Mouse (Mus musculus) hindbrain, embryonic 15.5 days (tissue): ENCODE measurements around the gene Ddt. TPM values are rescaled to one million over a fixed set of nuclear protein-coding genes. Genes with fewer than 3 reads are reported as not detected.
A peak's percentile ranks its signal among the peaks of the same experiment; 100 is the strongest.

Experiments used
- ATAC-seq: fragments of 200-750 bp; cut with Nextera tagmentation; 2 replicates; pipeline ENCODE4 v1.8.0; 2017; ENCODE audit warnings: low read depth, moderate number of reproducible peaks, moderate TSS enrichment; ENCODE audit not compliant: low FRiP score
- H3K27ac ChIP-seq: fragments of 300-500 bp; sonication (generic); replicated peaks from 2 replicates; pipeline ENCODE4 v1.5.1; 2015; ENCODE audit warnings: mild to moderate bottlenecking, inconsistent platforms
- H3K27me3 ChIP-seq: fragments of 300-500 bp; sonication (generic); 2 replicates; pipeline ENCODE4 v1.6.1; 2015; ENCODE audit warnings: control low read depth, inconsistent platforms
- H3K36me3 ChIP-seq: fragments of 300-500 bp; sonication (generic); 2 replicates; pipeline ENCODE4 v1.6.1; 2015; ENCODE audit warnings: control low read depth, inconsistent platforms
- H3K4me1 ChIP-seq: fragments of 300-500 bp; sonication (generic); replicated peaks from 2 replicates; pipeline ENCODE4 v1.6.1; 2015; ENCODE audit warnings: control low read depth, inconsistent platforms
- H3K4me2 ChIP-seq: fragments of 300-500 bp; sonication (generic); 2 replicates; pipeline ENCODE4 v1.6.1; 2015; ENCODE audit warnings: moderate library complexity, mild to moderate bottlenecking, inconsistent platforms
- H3K4me3 ChIP-seq: fragments of 300-500 bp; sonication (generic); 2 replicates; pipeline ENCODE4 v1.5.1; 2015; ENCODE audit warnings: mild to moderate bottlenecking, inconsistent platforms
- H3K9ac ChIP-seq: fragments of 300-500 bp; sonication (generic); 2 replicates; pipeline ENCODE4 v1.6.1; 2015; ENCODE audit warnings: inconsistent platforms
- H3K9me3 ChIP-seq: fragments of 300-500 bp; sonication (generic); 2 replicates; pipeline ENCODE4 v1.6.1; 2016; ENCODE audit warnings: control low read depth, inconsistent platforms
- WGBS: fragments of 180-500 bp; shearing (Covaris S2); methylation state at CpG from one replicate; pipeline ENCODE4 v1.1.7; 2015; 5-methylcytosine and 5-hydroxymethylcytosine counted together
- polyA plus RNA-seq: library from polyadenylated mRNA; unstranded; fragments of >200 nt; fragmentation: Nextera tagmentation; extraction: Ambion mirVana; gene quantifications from 2 replicates; pipeline ENCODE4 v1.2.1, GENCODE M21; 2015

The Ddt gene
- 77.1 and 80.5 TPM in 2 replicates for polyA plus RNA-seq

DNA sequence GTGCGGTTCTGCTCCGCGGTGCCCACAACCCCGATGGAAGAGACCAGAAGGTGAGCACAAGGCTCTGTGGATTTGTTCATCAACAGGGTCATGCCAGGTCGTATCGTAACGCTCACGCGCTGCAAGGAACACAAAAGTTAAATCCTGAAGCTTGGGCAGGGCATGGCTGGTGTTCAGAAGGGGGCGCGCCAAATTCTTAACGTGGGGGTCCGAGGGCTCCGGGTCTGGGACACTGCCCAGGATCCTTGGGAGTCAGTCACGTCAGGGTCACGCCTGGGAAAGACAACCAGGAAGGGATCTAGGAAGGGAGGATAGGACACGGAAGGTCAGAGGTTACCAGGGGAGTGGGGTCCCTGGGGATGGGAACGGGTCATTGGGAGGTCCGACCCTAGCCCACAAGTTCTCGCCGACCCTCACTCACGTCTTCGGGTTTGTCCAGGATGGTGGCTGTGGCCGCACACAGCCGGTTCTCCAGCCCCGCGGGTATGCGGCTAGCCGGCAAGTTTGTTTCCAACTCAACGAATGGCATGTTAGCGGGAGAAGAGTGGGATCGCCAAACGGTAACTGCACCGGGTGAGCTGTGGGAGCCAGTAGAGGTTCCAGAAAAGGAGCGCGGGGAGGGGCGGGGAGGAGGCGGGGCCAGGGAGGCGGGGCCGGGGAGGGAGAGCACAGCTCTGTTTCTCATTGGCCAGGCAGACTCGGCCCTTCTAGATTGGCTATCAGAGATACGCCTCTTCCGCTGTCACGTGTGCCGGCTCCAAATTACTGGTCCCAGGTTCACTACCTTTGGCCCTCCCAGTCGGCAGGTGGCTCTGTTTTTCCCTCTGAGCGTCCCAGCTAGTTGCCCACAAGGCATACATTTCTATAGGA is at the start of gene Ddt:
Ddt (minus strand) TSS at position 620 of the 870 bp plus-strand sequence.
- Histone ChIP-seq H3K27ac (no peak within 1 kb of the TSS; the same call in 1 of the 2 replicates), H3K9me3 (no peaks in the 10 kb centered on the region), H3K4me3 (peak within 1 kb of the TSS; percentile 66), H3K9ac (peak within 1 kb of the TSS; percentile 59), H3K4me2 (peak within 1 kb of the TSS; percentile 98), H3K36me3 (no peaks in the 10 kb centered on the region), H3K27me3 (peaks cover 8% of the 10 kb centered on the region; the same call in 1 of the 2 replicates), H3K4me1 (peaks cover 9% of the 10 kb centered on the region)
- WGBS: under 1% methylated on average over 47 of the region's 47 CpGs
- ATAC-seq: peak; percentile 97

DNA sequence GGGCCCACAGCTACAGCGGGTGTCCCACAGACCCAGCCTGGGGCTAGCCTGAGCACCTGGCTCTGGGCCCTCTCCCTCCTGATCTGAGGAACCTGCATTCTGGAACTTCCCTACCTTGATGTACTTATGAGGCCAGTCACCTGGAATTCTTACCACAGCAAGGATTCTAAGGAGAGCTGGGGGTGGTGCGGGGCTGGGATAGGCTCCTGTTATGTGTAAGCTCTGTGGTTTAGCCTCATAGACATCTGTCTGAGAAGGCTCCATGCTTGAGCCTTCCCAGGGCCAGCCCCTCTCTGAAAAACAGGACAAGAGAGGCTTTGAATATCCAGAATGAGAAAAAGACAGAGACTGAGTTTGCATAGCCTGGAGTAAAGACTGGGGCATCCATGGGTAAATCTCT is 49.2 kb upstream of the Ddt start, which contains the start of gene Gstt4:
Gstt4 (minus strand) TSS at position 101 of the 400 bp plus-strand sequence.
- H3K27me3 ChIP-seq: no peaks in the 10 kb centered on the region
- WGBS: 93% methylated on average over 2 of the region's 2 CpGs
- H3K9me3 ChIP-seq: no peaks in the 10 kb centered on the region
- H3K36me3 ChIP-seq: no peaks in the 10 kb centered on the region
- no peak for ATAC-seq
- no peak within 1 kb of the TSS for H3K9ac ChIP-seq
- no peak within 1 kb of the TSS for H3K27ac ChIP-seq
- H3K4me3 ChIP-seq: no peak within 1 kb of the TSS
- no peak within 1 kb of the TSS for H3K4me2 ChIP-seq
- H3K4me1 ChIP-seq: no peaks in the 10 kb centered on the region

DNA sequence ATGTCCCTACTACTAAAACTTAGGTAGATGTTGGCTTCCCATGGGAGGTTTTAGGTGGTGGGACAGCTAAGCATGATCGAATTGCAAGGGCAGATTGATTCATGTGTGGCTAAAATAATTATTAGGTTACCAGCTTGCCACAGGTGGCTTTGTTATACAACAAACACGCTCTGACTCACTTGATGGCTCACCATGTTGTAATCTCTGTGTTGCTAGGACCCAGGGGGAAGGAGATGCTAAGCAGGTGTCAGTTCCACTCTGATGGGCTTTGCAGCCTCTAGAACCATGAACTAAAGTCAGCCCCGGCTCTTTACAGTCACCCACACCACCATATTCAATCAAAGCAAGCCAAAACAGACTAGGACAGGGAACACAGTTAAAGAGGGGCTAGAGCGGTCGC is 46.7 kb upstream of the Ddt start:
- WGBS: 93% methylated on average over 5 of the region's 5 CpGs
- H3K27ac ChIP-seq: no peak overlapping the region
- no peak overlapping the region for H3K9ac ChIP-seq

DNA sequence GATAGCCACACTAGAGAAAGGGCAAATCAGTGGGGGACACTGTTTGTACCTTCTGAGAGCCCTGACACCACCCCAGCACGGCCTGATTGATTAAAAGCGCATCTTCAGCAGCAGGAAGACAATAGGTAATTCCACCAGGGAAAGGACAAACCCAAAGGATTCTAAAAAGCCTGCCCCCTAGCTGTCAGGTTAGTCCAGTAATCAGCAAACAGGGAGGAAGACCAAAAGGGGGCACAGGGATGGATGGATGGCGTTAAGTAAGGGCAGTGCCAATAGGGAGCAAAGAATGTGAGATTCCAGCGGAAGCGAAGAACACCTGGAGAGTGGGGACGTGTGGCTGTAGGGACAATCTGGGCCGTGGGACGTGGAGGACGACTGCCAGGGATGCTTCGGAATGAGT is 45.4 kb upstream of the Ddt start:
- no peak for ATAC-seq
- Histone ChIP-seq H3K4me1 (no peaks in the 10 kb centered on the region), H3K27ac (no peak overlapping the region), H3K9ac (no peak overlapping the region), H3K36me3 (no peaks in the 10 kb centered on the region), H3K4me2 (no peak overlapping the region), H3K9me3 (no peaks in the 10 kb centered on the region), H3K27me3 (no peaks in the 10 kb centered on the region), H3K4me3 (no peak overlapping the region)
- WGBS: 64% methylated on average over 10 of the region's 10 CpGs

More for the DNA sequence above, 46.7 kb upstream of the Ddt start:
- no peak for ATAC-seq
- Histone ChIP-seq H3K4me1 (no peaks in the 10 kb centered on the region), H3K27me3 (no peaks in the 10 kb centered on the region), H3K36me3 (no peaks in the 10 kb centered on the region), H3K4me3 (no peak overlapping the region), H3K4me2 (no peak overlapping the region), H3K9me3 (no peaks in the 10 kb centered on the region)

DNA sequence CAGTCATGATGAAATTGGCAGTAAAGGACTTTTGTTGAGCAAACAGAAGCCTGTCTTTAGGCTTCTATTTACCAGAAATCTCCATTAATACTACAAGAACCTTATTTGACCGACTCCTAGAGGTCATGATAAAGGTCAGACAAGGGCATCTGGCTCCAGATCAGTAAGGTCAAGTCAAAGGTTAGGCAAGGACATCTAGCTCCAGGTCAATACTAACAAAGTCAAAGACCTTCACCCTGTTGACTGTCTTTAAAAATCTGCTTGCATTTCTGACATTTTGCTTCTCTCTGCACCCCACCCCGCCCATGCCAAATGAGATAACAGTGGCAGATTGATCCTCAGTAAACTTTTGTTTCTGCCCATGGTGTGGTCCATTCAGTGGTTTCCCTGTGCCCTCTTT is 31.0 kb upstream of the Ddt start:
- no peak for ATAC-seq
- 75% methylated on average over 2 of the region's 2 CpGs for WGBS

DNA sequence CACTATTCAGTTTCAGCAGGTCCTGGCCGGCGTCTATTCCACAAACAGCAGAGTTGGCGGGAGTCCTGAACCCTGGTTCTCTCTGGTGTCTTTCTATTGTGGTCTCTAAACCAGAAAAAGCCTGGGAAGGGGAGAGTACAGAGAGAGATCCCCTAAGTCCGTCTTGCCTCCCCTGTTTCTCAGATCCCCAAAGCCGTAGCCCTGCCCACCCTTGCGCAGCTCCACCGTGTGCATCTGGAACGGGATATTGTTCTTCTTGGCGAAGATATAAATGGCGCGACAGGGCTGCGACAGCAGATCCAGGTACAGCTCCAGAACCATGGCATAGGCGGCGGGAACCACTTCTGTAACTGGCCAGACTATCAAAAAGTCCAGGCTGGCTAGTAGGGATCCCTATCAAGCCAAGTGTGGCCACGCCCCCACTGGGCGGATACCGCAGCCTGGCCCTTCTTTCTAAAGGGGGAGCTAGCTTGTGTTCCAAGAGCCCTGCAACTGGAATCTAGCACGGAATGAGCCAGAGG is 25.0 kb upstream of the Ddt start, which contains the start of gene Gstt1:
Gstt1 (minus strand) TSS at position 409 of the 521 bp plus-strand sequence.
- peak; percentile 32 for ATAC-seq
- Histone ChIP-seq H3K9me3 (no peaks in the 10 kb centered on the region), H3K4me1 (peaks cover 16% of the 10 kb centered on the region), H3K4me2 (peak within 1 kb of the TSS; percentile 73), H3K27me3 (peaks cover 7% of the 10 kb centered on the region; the same call in 1 of the 2 replicates), H3K9ac (peak within 1 kb of the TSS; percentile 31), H3K27ac (0 out of 2 replicates have a peak within 1 kb of the TSS, but pooled peaks have one; percentile 7), H3K36me3 (no peaks in the 10 kb centered on the region), H3K4me3 (peak within 1 kb of the TSS; percentile 40)
- WGBS: 3% methylated on average over 18 of the region's 18 CpGs

More for the DNA sequence above, 31.0 kb upstream of the Ddt start:
- Histone ChIP-seq H3K4me3 (no peak overlapping the region), H3K9ac (no peak overlapping the region), H3K9me3 (no peaks in the 10 kb centered on the region), H3K27ac (no peak overlapping the region), H3K27me3 (no peaks in the 10 kb centered on the region), H3K4me1 (no peaks in the 10 kb centered on the region), H3K4me2 (no peak overlapping the region), H3K36me3 (no peaks in the 10 kb centered on the region)

DNA sequence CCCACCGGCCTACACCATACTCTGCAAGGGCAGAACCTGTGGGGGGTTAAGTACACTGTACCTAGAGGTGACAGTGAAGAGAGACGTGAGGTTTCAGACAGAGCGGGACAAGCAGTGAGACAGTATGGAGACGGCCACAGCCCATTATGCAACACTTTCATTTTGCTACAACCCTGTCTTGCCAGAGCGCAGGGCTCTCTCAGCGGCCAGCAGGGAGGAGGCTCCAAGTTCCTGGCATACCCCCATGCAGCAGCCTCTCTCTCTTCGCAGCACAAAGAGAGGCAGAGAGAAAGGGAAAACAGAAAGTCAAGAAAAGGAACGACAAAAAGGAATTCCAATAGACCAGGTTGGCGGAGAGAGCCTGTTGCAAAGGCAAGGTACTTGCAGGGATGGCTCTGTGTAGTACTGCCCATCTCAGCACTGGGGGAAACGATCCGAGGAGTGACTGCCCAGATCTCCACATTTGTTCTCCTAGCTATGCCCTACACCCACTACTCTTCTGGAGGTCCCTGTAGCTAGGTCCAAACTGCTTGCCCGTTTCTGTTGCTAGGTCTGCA is 24.5 kb upstream of the Ddt start:
- Histone ChIP-seq H3K9ac (peak overlapping the region; percentile 31), H3K4me2 (peak overlapping the region; percentile 73), H3K4me1 (peaks cover 16% of the 10 kb centered on the region), H3K27ac (0 out of 2 replicates have a peak overlapping the region, but pooled peaks have one; percentile 7), H3K9me3 (no peaks in the 10 kb centered on the region), H3K27me3 (peaks cover 7% of the 10 kb centered on the region; the same call in 1 of the 2 replicates), H3K4me3 (peak overlapping the region; percentile 40), H3K36me3 (no peaks in the 10 kb centered on the region)
- ATAC-seq: peak; percentile 52
- under 1% methylated on average over 12 of the region's 12 CpGs for WGBS

DNA sequence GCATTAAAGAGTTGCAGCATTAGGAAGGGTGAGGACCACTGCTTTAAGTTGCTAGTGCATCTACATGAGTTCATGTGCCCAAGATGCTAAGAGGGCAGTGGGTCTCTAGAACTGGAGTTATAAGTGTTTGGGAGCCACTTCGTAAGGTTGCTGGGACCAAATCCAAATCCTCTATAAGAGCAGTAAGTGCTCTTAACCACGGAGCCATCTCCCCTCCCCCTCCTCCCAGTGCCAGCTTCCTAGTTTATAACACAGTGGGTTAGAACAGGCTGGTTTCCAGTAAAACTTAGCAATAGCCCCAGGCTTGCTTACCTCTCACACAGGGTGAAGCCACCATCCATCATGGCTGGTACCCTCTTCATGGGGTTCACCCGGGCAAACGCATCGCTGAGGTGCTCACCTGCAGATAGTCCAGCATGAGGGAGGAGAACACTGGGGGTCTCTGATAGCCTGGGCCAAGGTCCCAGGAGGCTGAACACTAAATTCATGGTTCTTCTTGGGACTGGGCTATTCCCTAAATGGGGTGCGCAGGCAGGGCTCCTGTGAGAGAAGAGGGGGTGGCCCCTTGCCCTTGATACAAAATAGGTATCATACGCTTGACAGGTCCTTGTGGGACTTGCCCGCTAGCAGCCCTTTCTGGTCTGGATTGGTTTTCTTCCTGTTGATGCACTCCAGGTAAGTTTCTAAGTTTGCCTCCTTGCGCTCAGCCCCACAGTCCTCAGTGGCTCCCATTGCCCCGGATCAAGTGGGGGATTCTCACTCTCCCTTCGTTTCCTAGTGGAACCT is 23.7 kb upstream of the Ddt start:
- ATAC-seq: peak; percentile 42; the same call in 1 of the 2 replicates
- no peaks in the 10 kb centered on the region for H3K36me3 ChIP-seq
- H3K27ac ChIP-seq: no peak overlapping the region
- H3K9ac ChIP-seq: no peak overlapping the region
- H3K4me3 ChIP-seq: peak overlapping the region; percentile 40
- no peaks in the 10 kb centered on the region for H3K9me3 ChIP-seq
- H3K27me3 ChIP-seq: peaks cover 7% of the 10 kb centered on the region; the same call in 1 of the 2 replicates
- WGBS: 49% methylated on average over 11 of the region's 11 CpGs
- H3K4me1 ChIP-seq: peaks cover 16% of the 10 kb centered on the region
- peak overlapping the region; percentile 73 for H3K4me2 ChIP-seq

DNA sequence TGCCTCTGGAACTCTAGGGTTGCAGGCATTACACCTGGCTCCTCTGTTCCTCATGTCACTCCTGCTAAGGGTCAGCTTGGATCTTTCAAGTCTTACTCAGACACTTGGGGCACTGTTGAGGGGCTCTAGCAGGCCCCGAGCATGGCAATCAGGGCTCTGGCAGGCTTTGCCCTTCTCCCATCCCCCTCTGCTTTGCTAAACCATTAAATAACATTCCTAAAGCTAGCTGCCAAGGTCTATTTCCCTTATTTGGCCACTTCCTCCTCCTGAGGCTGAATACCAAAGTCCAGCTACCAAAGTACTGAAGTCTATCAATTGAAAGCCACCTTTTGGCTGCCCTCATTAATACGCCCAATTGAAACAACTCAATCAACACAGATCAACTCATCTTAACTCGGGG is 21.7 kb upstream of the Ddt start:
- 33% methylated on average over 3 of the region's 3 CpGs for WGBS
- no peak overlapping the region for H3K4me3 ChIP-seq
- H3K27me3 ChIP-seq: peaks cover 7% of the 10 kb centered on the region; the same call in 1 of the 2 replicates
- H3K9ac ChIP-seq: no peak overlapping the region
- no peak for ATAC-seq
- no peaks in the 10 kb centered on the region for H3K9me3 ChIP-seq
- no peaks in the 10 kb centered on the region for H3K36me3 ChIP-seq
- H3K27ac ChIP-seq: no peak overlapping the region
- no peak overlapping the region for H3K4me2 ChIP-seq
- H3K4me1 ChIP-seq: peaks cover 16% of the 10 kb centered on the region

DNA sequence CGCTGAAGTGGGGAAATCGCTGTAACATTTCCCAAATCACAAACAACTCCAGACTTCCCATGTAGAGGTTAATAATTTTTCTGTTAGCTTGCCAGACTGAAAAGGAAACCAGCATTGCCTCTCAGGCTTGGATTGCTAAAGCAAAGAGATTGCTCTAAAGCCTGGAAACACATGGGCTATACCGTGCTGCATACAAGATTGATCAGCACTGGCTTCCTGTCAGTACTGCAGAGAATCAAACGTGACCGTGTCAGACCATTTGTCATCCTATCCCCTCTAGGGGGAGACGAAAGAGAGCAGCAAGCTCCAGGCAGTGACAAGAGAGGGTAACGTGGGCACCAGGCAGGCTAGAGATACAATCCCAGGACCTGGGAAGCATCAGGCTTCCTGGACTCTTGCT is 17.6 kb upstream of the Ddt start:
- H3K27ac ChIP-seq: no peak overlapping the region
- no peak overlapping the region for H3K9ac ChIP-seq
- H3K9me3 ChIP-seq: no peaks in the 10 kb centered on the region
- H3K27me3 ChIP-seq: no peaks in the 10 kb centered on the region
- no peaks in the 10 kb centered on the region for H3K36me3 ChIP-seq
- H3K4me3 ChIP-seq: no peak overlapping the region
- no peak for ATAC-seq
- H3K4me1 ChIP-seq: no peaks in the 10 kb centered on the region
- 21% methylated on average over 7 of the region's 7 CpGs for WGBS
- no peak overlapping the region for H3K4me2 ChIP-seq

DNA sequence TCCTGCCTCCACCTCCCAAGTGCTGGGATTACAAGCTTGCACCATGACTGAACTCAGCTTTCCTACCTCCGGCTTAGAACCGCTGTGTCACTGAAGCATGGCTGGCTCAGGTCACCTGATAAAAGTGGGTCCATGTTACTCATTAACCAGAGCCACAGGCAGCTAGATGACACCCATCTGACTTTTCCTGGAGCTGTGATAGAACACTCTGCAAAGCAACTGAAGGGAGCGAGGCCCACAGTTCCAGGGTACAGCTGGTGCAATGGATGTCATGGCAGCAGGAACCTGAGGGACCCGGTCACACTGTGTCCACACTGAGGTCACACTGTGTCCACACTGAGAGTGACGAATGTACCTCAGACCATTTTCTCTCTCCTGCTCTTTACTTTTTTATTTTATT is 16.6 kb upstream of the Ddt start:
- H3K4me3 ChIP-seq: no peak overlapping the region
- H3K27ac ChIP-seq: no peak overlapping the region
- ATAC-seq: no peak
- H3K36me3 ChIP-seq: no peaks in the 10 kb centered on the region
- WGBS: 88% methylated on average over 5 of the region's 5 CpGs
- H3K4me2 ChIP-seq: no peak overlapping the region
- H3K9ac ChIP-seq: no peak overlapping the region
- H3K9me3 ChIP-seq: no peaks in the 10 kb centered on the region
- H3K27me3 ChIP-seq: no peaks in the 10 kb centered on the region
- no peaks in the 10 kb centered on the region for H3K4me1 ChIP-seq
